Mouse (Mus musculus) kidney, embryonic 16.5 days (tissue): ENCODE data around the gene Hectd3. TPM values are rescaled to one million over a fixed set of nuclear protein-coding genes. Genes with fewer than 3 reads are reported as not detected.
A peak's percentile ranks its signal among the peaks of the same experiment; 100 is the strongest.

Source experiments
- ATAC-seq: fragments of 200-750 bp; cut with Nextera tagmentation; 2 replicates; pipeline ENCODE4 v1.8.0; 2017; ENCODE audit warnings: moderate TSS enrichment; ENCODE audit not compliant: low FRiP score, low TSS enrichment
- H3K27ac ChIP-seq: fragments of 300-500 bp; sonication (generic); 2 replicates; pipeline ENCODE4 v1.5.1; 2014; ENCODE audit warnings: low read length
- H3K27me3 ChIP-seq: fragments of 300-500 bp; sonication (generic); 2 replicates; pipeline ENCODE4 v1.6.1; 2014; ENCODE audit warnings: low read length, control low read depth, mixed read lengths; ENCODE audit not compliant: insufficient read depth
- H3K36me3 ChIP-seq: fragments of 300-500 bp; sonication (generic); 2 replicates; pipeline ENCODE4 v1.6.1; 2014; ENCODE audit warnings: low read length, control low read depth, mixed read lengths; ENCODE audit not compliant: insufficient read depth
- H3K4me1 ChIP-seq: fragments of 300-500 bp; sonication (generic); 2 replicates; pipeline ENCODE4 v1.6.1; 2014; ENCODE audit warnings: low read length, control low read depth, mixed read lengths; ENCODE audit not compliant: insufficient read depth
- H3K4me2 ChIP-seq: fragments of 300-500 bp; sonication (generic); replicated peaks from 2 replicates; pipeline ENCODE4 v1.6.1; 2014; ENCODE audit warnings: low read depth, low read length
- H3K4me3 ChIP-seq: fragments of 300-500 bp; sonication (generic); 2 replicates; pipeline ENCODE4 v1.5.1; 2014; ENCODE audit warnings: mild to moderate bottlenecking, low read length
- H3K9ac ChIP-seq: fragments of 300-500 bp; sonication (generic); replicated peaks from 2 replicates; pipeline ENCODE4 v1.6.1; 2014; ENCODE audit warnings: low read length
- H3K9me3 ChIP-seq: fragments of 300-500 bp; sonication (generic); 2 replicates; pipeline ENCODE4 v1.6.1; 2016; ENCODE audit warnings: low read length, control low read depth
- WGBS: fragments of 180-500 bp; shearing (Covaris S2); extraction: QIAGEN DNeasy Blood & Tissue Kit; methylation state at CpG from one replicate; pipeline ENCODE4 v1.1.7; 2014; 5-methylcytosine and 5-hydroxymethylcytosine counted together
- polyA plus RNA-seq: library from polyadenylated mRNA; unstranded; fragments of >200 nt; fragmentation: Nextera tagmentation; extraction: Ambion mirVana; gene quantifications from 2 replicates; pipeline ENCODE4 v1.2.1, GENCODE M21; 2015

Gene Hectd3
- polyA plus RNA-seq, 1 experiment from 2014 or later, result 12.4 TPM

DNA sequence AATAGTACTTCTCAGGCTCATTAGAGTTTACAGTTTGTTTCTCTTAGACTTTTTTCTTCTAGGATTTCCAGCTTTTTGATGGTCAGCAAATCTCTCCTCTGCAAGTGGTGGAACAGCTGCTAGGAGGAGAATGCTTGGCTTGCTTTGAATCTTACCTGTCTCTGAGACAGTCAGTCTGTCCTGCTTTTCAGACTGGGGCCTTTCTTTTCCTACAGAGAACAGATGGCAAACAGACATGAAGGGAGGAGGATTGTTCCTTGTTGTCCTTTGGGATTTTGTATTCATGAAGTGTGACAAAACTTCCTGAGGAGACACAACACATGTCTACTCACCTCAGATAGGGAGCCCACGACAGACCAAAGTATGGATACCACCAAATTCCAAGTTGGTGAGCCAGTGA is 45.7 kb downstream of the Hectd3 start:
- no peaks in the 10 kb centered on the region for H3K36me3 ChIP-seq
- 71% methylated on average over 1 of the region's 1 CpGs for whole genome bisulfite sequencing
- H3K4me2 ChIP-seq, result no peak overlapping the region
- no peak for ATAC-seq
- H3K9me3 ChIP-seq, result no peaks in the 10 kb centered on the region
- no peak overlapping the region for H3K4me3 ChIP-seq
- H3K27me3 ChIP-seq, result no peaks in the 10 kb centered on the region
- no peak overlapping the region for H3K9ac ChIP-seq
- peaks cover 21% of the 10 kb centered on the region for H3K4me1 ChIP-seq
- peak overlapping the region; percentile 77; the same call in 1 of the 2 replicates for H3K27ac ChIP-seq

DNA sequence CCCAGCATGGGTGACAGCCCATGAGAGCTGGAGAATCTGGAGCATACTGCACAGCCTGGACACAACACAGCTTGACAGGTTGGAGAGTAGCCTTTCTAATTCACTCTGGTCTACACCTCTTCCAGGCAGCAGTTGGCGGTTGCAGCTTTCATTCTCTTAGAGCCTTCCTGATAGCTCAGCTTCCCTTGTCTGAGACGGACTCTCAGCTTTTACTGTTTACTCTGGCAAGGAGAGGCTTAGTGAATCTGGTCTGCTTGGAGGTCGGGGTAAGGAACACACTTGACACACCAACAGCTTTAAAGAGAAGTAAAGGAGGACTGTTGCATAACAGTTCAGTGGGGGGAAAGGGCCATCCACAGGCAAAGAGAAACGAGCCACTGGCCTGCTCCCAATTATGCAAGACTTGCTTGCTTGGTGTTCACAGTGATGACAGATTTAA is 46.2 kb downstream of the Hectd3 start:
- H3K9ac ChIP-seq, result no peak overlapping the region
- WGBS, result 70% methylated on average over 4 of the region's 4 CpGs
- H3K36me3 ChIP-seq, result no peaks in the 10 kb centered on the region
- H3K4me1 ChIP-seq, result peaks cover 21% of the 10 kb centered on the region
- no peak overlapping the region for H3K4me3 ChIP-seq
- H3K9me3 ChIP-seq, result no peaks in the 10 kb centered on the region
- ATAC-seq, result no peak
- no peak overlapping the region for H3K4me2 ChIP-seq
- no peaks in the 10 kb centered on the region for H3K27me3 ChIP-seq
- no peak overlapping the region for H3K27ac ChIP-seq

DNA sequence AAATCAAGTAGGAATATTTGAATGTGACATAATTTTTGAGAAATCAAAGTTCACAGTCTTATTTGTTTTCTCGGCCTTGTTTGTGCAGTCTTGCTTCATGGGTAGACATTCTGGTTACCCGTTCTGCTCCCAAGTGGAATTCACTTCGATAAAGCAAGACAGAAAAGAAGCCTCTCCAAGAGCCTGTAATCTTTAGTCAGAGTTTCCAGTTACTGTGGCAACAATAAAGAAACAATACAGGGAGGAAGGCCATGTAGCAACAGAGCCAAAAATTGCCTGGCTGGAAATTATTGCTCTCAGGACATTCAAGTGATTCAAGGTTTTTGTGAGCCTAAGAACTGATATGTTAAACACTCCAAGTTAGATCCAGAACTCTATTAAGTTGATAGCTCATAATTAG is 53.7 kb downstream of the Hectd3 start:
- Histone ChIP-seq H3K4me1 (no peaks in the 10 kb centered on the region), H3K9ac (no peak overlapping the region), H3K4me2 (no peak overlapping the region), H3K4me3 (no peak overlapping the region), H3K27me3 (no peaks in the 10 kb centered on the region), H3K27ac (no peak overlapping the region), H3K9me3 (no peaks in the 10 kb centered on the region), H3K36me3 (peaks cover 7% of the 10 kb centered on the region; the same call in 1 of the 2 replicates)
- ATAC-seq, result no peak
- WGBS, result 78% methylated on average over 3 of the region's 3 CpGs

DNA sequence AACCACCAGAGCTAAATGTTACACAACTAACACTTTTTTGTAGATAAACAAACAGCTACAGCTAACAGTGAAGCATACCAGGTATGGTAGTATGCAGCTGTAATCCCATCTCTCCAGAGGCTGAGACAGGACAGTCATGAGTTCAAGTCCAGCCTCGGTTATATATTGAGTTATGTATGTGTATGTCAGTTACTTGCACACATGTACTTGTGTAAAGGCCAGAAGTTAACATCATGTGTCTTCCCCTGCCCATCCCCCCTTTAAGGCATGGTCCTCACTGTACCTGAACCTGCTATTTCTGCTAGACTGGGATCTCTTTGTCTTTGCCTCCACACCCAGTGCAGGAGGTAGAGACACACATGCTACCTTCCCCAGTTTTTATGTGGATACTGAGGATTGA is 54.4 kb downstream of the Hectd3 start:
- H3K36me3 ChIP-seq, result peaks cover 7% of the 10 kb centered on the region; the same call in 1 of the 2 replicates
- no peak overlapping the region for H3K4me2 ChIP-seq
- 88% methylated on average over 1 of the region's 1 CpGs for WGBS
- no peaks in the 10 kb centered on the region for H3K4me1 ChIP-seq
- no peaks in the 10 kb centered on the region for H3K9me3 ChIP-seq
- H3K4me3 ChIP-seq, result no peak overlapping the region
- H3K27me3 ChIP-seq, result no peaks in the 10 kb centered on the region
- no peak overlapping the region for H3K9ac ChIP-seq
- no peak for ATAC-seq
- no peak overlapping the region for H3K27ac ChIP-seq

GRCm38 (mm10) chr4:117052626-117053025 is 57.5 kb downstream of the Hectd3 start:
- Histone ChIP-seq H3K27ac (no peak overlapping the region), H3K4me1 (no peaks in the 10 kb centered on the region), H3K4me2 (no peak overlapping the region), H3K9ac (no peak overlapping the region), H3K36me3 (peaks cover 7% of the 10 kb centered on the region; the same call in 1 of the 2 replicates), H3K9me3 (no peaks in the 10 kb centered on the region), H3K27me3 (no peaks in the 10 kb centered on the region), H3K4me3 (no peak overlapping the region)
- no peak for ATAC-seq
- WGBS, result 87% methylated on average over 4 of the region's 4 CpGs

- Histone ChIP-seq H3K9me3 (no peaks in the 10 kb centered on the region), H3K27ac (no peak overlapping the region), H3K4me2 (no peak overlapping the region), H3K9ac (no peak overlapping the region), H3K36me3 (peaks cover 7% of the 10 kb centered on the region; the same call in 1 of the 2 replicates), H3K4me3 (no peak overlapping the region), H3K4me1 (no peaks in the 10 kb centered on the region), H3K27me3 (no peaks in the 10 kb centered on the region)
- ATAC-seq, result no peak
- 89% methylated on average over 4 of the region's 4 CpGs for WGBS
Observed at GRCm38 (mm10) chr4:117053956-117054355, 58.8 kb downstream of the Hectd3 start.

Other genes starting within 250 kb of the Hectd3 start
- gene Toe1, start 187.7 kb upstream of the Hectd3 start, polyA plus RNA-seq, result 41.9 and 42.8 TPM in 2 replicates
- 19.0 and 22.6 TPM in 2 replicates for gene Mutyh, start 187.6 kb upstream of the Hectd3 start, polyA plus RNA-seq
- gene Hpdl, start 173.6 kb upstream of the Hectd3 start, polyA plus RNA-seq, result 1.9 and 2.0 TPM in 2 replicates
- gene Zswim5, start 117.9 kb upstream of the Hectd3 start, polyA plus RNA-seq, result 1.6 and 2.1 TPM in 2 replicates
- gene Urod, start 904 bp upstream of the Hectd3 start, polyA plus RNA-seq, result 107 and 109 TPM in 2 replicates
- 45.2 and 45.8 TPM in 2 replicates for gene Eif2b3, start 24.1 kb downstream of the Hectd3 start, polyA plus RNA-seq
- gene Ptch2, start 100.8 kb downstream of the Hectd3 start, polyA plus RNA-seq, result 8.8 and 10.0 TPM in 2 replicates
- gene Btbd19, start 130.4 kb downstream of the Hectd3 start, polyA plus RNA-seq, result 5.1 and 5.3 TPM in 2 replicates
- not detected in 2 replicates for gene Tctex1d4, start 131.5 kb downstream of the Hectd3 start, polyA plus RNA-seq
- gene Plk3, start 138.6 kb downstream of the Hectd3 start, polyA plus RNA-seq, result 3.1 and 3.7 TPM in 2 replicates
- 746 and 795 TPM in 2 replicates for gene Rps8, start 160.9 kb downstream of the Hectd3 start, polyA plus RNA-seq
- gene Kif2c, start 187.3 kb downstream of the Hectd3 start, polyA plus RNA-seq, result 71.8 and 75.6 TPM in 2 replicates